Mouse (Mus musculus) ES-Bruce4 (cell line): ENCODE measurements around the gene Vmn2r8. TPM values are rescaled to one million over a fixed set of nuclear protein-coding genes. Genes with fewer than 3 reads are reported as not detected.
"Not testable (repeated sequence)": the region's sequence is repeated elsewhere in the genome, so short reads cannot be mapped to it uniquely, and the experiment has no call there.

Experiments used
- H3K27ac ChIP-seq: 2 replicates; pipeline ENCODE4 v1.5.1; 2012; ENCODE audit warnings: low read length, inconsistent platforms; ENCODE audit not compliant: insufficient read depth
- H3K27me3 ChIP-seq: 2 replicates; pipeline ENCODE4 v1.6.1; 2012; ENCODE audit warnings: mild to moderate bottlenecking, low read length, inconsistent platforms; ENCODE audit not compliant: control insufficient read depth, poor library complexity, insufficient read depth, severe bottlenecking
- H3K36me3 ChIP-seq: 2 replicates; pipeline ENCODE4 v1.6.1; 2012; ENCODE audit warnings: inconsistent platforms, mild to moderate bottlenecking, low read length, moderate library complexity; ENCODE audit not compliant: control insufficient read depth, poor library complexity, insufficient read depth, severe bottlenecking
- H3K4me1 ChIP-seq: one replicate; pipeline ENCODE4 v1.8.1; 2011; ENCODE audit warnings: low read length; ENCODE audit not compliant: control insufficient read depth, insufficient read depth
- H3K4me3 ChIP-seq: 2 replicates; pipeline ENCODE4 v1.5.1; 2011; ENCODE audit warnings: low read depth, mild to moderate bottlenecking, low read length
- H3K9ac ChIP-seq: 2 replicates; pipeline ENCODE4 v1.6.1; 2012; ENCODE audit warnings: low read depth, mild to moderate bottlenecking, inconsistent platforms; ENCODE audit not compliant: poor library complexity, severe bottlenecking
- H3K9me3 ChIP-seq: replicated peaks from 2 replicates; pipeline ENCODE4 v1.6.1; 2012; ENCODE audit warnings: mild to moderate bottlenecking, low read length, inconsistent platforms; ENCODE audit not compliant: control insufficient read depth, poor library complexity, insufficient read depth, severe bottlenecking
- CTCF ChIP-seq: IDR thresholded peaks from one replicate; pipeline ENCODE4 v1.8.1; 2011; ENCODE audit warnings: low read depth, low read length
- EP300 ChIP-seq: IDR thresholded peaks from 2 replicates; pipeline ENCODE4 v1.6.1; 2011; ENCODE audit warnings: low read depth, low read length; ENCODE audit not compliant: insufficient read depth
- POLR2A ChIP-seq: IDR thresholded peaks from one replicate; pipeline ENCODE4 v1.8.1; 2011; ENCODE audit warnings: low read length; ENCODE audit not compliant: insufficient read depth
- polyA plus RNA-seq: library from polyadenylated mRNA; stranded (reverse); fragments of >200 nt; gene quantifications from 2 replicates; pipeline ENCODE4 v1.2.4, GENCODE M21; 2011; ENCODE audit warnings: low read depth; ENCODE audit not compliant: missing spikeins, insufficient read depth, insufficient read length

Gene Vmn2r8
- polyA plus RNA-seq: not detected in 2 replicates

- H3K27me3 ChIP-seq, H3K36me3 ChIP-seq, H3K27ac ChIP-seq: not testable (repeated sequence)
These were observed at the start of gene Vmn2r8 for GRCm38 (mm10) chr5:108808750-108809149. Gene Vmn2r8, minus strand, starts transcription at chr5:108808850.

GRCm38 (mm10) chr5:108852501-108852900 is 43.9 kb upstream of the Vmn2r8 start, which contains the start of gene Vmn2r9:
Gene Vmn2r9, minus strand, starts transcription at chr5:108852601.
- not testable (repeated sequence) for H3K27me3 ChIP-seq, H3K36me3 ChIP-seq, H3K27ac ChIP-seq, H3K4me1 ChIP-seq, H3K9ac ChIP-seq, H3K4me3 ChIP-seq, H3K9me3 ChIP-seq

More at GRCm38 (mm10) chr5:108808750-108809149, at the start of gene Vmn2r8:
- H3K9me3 ChIP-seq, H3K9ac ChIP-seq, H3K4me3 ChIP-seq, H3K4me1 ChIP-seq: not testable (repeated sequence)

GRCm38 (mm10) chr5:108849466-108849865 is 40.8 kb upstream of the Vmn2r8 start:
- no peaks in the 10 kb centered on the region for H3K36me3 ChIP-seq
- no peak overlapping the region for H3K9ac ChIP-seq
- H3K4me1 ChIP-seq: no peaks in the 10 kb centered on the region

GRCm38 (mm10) chr5:108836156-108836555 is 27.5 kb upstream of the Vmn2r8 start:
- H3K9ac ChIP-seq: no peak overlapping the region
- no peak overlapping the region for H3K27ac ChIP-seq
- no peaks in the 10 kb centered on the region for H3K4me1 ChIP-seq
- no peak overlapping the region for H3K4me3 ChIP-seq
- H3K36me3 ChIP-seq: no peaks in the 10 kb centered on the region
- no peaks in the 10 kb centered on the region for H3K27me3 ChIP-seq
- no peaks in the 10 kb centered on the region for H3K9me3 ChIP-seq
- TF ChIP-seq POLR2A (no peak), CTCF (no peak), EP300 (no peak)

More at GRCm38 (mm10) chr5:108849466-108849865, 40.8 kb upstream of the Vmn2r8 start:
- Histone ChIP-seq H3K9me3 (no peaks in the 10 kb centered on the region), H3K27ac (no peak overlapping the region), H3K27me3 (no peaks in the 10 kb centered on the region), H3K4me3 (no peak overlapping the region)
- TF ChIP-seq POLR2A: no peak
- TF ChIP-seq EP300: no peak
- TF ChIP-seq CTCF: no peak

- H3K4me3 ChIP-seq: no peak overlapping the region
- H3K9me3 ChIP-seq: peaks cover 2% of the 10 kb centered on the region; the same call in 1 of the 2 replicates
- no peak overlapping the region for H3K27ac ChIP-seq
- H3K9ac ChIP-seq: no peak overlapping the region
- H3K4me1 ChIP-seq: no peaks in the 10 kb centered on the region
- no peaks in the 10 kb centered on the region for H3K36me3 ChIP-seq
- TF ChIP-seq EP300: no peak
- TF ChIP-seq POLR2A: no peak
- no peak for TF ChIP-seq CTCF
- H3K27me3 ChIP-seq: no peaks in the 10 kb centered on the region; the same call in 1 of the 2 replicates
These were observed 14.6 kb upstream of the Vmn2r8 start for GRCm38 (mm10) chr5:108823276-108823675.

- H3K36me3 ChIP-seq: no peaks in the 10 kb centered on the region
- TF ChIP-seq CTCF: no peak
- no peak for TF ChIP-seq POLR2A
- no peak for TF ChIP-seq EP300
- no peak overlapping the region for H3K27ac ChIP-seq
- H3K9me3 ChIP-seq: no peaks in the 10 kb centered on the region
- no peaks in the 10 kb centered on the region for H3K4me1 ChIP-seq
- H3K27me3 ChIP-seq: no peaks in the 10 kb centered on the region
- no peak overlapping the region for H3K9ac ChIP-seq
- no peak overlapping the region for H3K4me3 ChIP-seq
These were observed 5.0 kb downstream of the Vmn2r8 start for GRCm38 (mm10) chr5:108803646-108804045.

- H3K4me3 ChIP-seq, H3K27ac ChIP-seq, H3K4me1 ChIP-seq, H3K27me3 ChIP-seq, H3K9ac ChIP-seq, H3K9me3 ChIP-seq, H3K36me3 ChIP-seq: not testable (repeated sequence)
These were observed 13.4 kb downstream of the Vmn2r8 start, which contains the start of gene Tmed11 for GRCm38 (mm10) chr5:108795263-108795662. Gene Tmed11, minus strand, starts transcription at chr5:108795363.
